Mouse (Mus musculus): ENCODE results near the gene Carf. TPM values are rescaled to one million over a fixed set of nuclear protein-coding genes. Genes with fewer than 3 reads are reported as not detected.

Carf gene
- polyA plus RNA-seq, 1 experiment from 2014 or later, result 5.2 TPM

DNA sequence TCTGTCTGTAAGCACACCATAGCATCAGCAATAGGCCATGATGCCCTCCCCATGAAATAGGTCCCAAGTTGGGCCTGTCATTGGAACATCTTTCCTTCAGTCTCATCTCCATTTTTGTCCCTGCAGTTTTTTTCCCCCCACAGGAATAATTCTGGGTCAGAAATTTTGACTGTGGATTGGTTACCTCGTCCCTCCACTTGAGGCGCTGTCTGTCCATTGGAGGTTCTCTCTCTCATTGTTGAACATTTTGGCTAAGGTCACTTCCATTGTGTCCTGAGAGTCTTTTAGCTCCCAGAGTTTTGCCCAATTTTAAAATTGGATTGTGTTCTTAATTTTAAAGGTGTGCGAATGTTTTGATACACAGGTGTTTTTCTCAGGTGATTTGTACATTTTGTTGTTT lies 98.8 kb downstream of the Carf start:
- H3K36me3 ChIP-seq, result peaks cover 39% of the 10 kb centered on the region
- H3K27ac ChIP-seq, result no peak overlapping the region
- H3K4me1 ChIP-seq, result no peaks in the 10 kb centered on the region
- H3K4me3 ChIP-seq, result no peak overlapping the region
- no peaks in the 10 kb centered on the region for H3K9me3 ChIP-seq
- no peaks in the 10 kb centered on the region for H3K27me3 ChIP-seq (ENCODE audit: insufficient read depth, poor library complexity, severe bottlenecking)
- no peak for DNase-seq (ENCODE audit: low spot score)
- WGBS, result 61% methylated on average over 3 of the region's 3 CpGs

DNA sequence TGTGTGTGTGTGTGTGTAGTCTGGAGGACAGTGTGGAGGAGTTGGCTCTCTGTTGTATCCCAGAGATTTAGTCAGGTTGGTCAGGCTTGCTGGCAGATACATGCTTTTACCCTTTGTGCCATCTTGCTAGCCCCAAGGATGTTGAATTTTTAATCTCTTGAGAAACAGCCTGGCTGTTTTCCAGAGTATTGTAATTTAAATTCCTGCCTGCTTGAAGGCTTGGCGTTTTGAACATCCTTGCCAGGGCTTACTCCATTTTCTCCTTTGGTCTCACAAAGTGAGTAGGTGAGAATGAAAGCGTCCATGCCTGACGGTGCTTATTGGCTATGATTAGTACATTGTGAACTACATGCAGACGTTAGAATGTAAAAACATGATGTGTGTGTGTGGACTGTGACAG lies 101.0 kb downstream of the Carf start:
- 83% methylated on average over 4 of the region's 4 CpGs for WGBS
- H3K36me3 ChIP-seq, result peaks cover 61% of the 10 kb centered on the region

More for the DNA sequence above, 101.0 kb downstream of the Carf start:
- Histone ChIP-seq H3K27me3 (ENCODE audit: insufficient read depth, poor library complexity, severe bottlenecking) (no peaks in the 10 kb centered on the region), H3K4me3 (no peak overlapping the region), H3K27ac (no peak overlapping the region), H3K4me1 (no peaks in the 10 kb centered on the region), H3K9me3 (no peaks in the 10 kb centered on the region)
- no peak for DNase-seq (ENCODE audit: low spot score)

Other genes starting within 250 kb of the Carf start
- gene Fam117b, start 185.2 kb upstream of the Carf start, polyA plus RNA-seq (2016; fragmentation: Nextera tagmentation; extraction: Ambion mirVana), result 4.6 and 6.7 TPM in 2 replicates
- 0.26 and 0.68 TPM in 2 replicates for gene Ica1l, start 55.1 kb upstream of the Carf start, polyA plus RNA-seq (2016; fragmentation: Nextera tagmentation; extraction: Ambion mirVana)
- 40.6 and 54.9 TPM in 2 replicates for gene Wdr12, start 398 bp downstream of the Carf start, polyA plus RNA-seq (2016; fragmentation: Nextera tagmentation; extraction: Ambion mirVana)
- 7.3 and 10.6 TPM in 2 replicates for gene Nbeal1, start 82.4 kb downstream of the Carf start, polyA plus RNA-seq (2016; fragmentation: Nextera tagmentation; extraction: Ambion mirVana)
- gene Cyp20a1, start 245.1 kb downstream of the Carf start, polyA plus RNA-seq (2016; fragmentation: Nextera tagmentation; extraction: Ambion mirVana), result 36.8 and 42.7 TPM in 2 replicates